Mouse (Mus musculus): ENCODE data around the gene Rnf181.

DNA sequence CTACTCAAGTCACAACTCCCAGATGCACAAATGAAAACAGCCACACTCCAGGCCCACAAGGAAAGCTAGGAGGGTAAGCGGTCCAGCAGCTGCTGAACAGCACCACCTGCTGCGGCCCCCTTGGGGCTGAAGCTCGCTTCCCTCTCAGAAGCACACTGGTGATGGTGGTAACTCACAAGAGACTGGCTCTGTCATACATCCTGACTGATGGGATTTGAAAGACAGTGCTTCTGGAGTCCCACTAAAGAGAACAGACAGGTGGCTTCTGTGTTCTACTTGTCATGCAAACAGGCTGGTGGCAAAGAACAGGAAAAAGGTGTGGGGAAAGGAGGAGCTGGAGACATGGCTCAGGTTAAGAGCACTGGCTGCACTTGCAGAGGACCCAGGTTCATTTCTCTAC is 43.8 kb downstream of the Rnf181 start:
- TF ChIP-seq FLI1 (IDR thresholded peaks at IDR 0.05; ENCODE audit: low read length) (no peak), GATA1 (IDR thresholded peaks at IDR 0.05; ENCODE audit: borderline replicate concordance, low read length) (no peak)

Measured in megakaryocyte, embryonic 14.5 days (primary cell).